In the genomic region with DNA sequence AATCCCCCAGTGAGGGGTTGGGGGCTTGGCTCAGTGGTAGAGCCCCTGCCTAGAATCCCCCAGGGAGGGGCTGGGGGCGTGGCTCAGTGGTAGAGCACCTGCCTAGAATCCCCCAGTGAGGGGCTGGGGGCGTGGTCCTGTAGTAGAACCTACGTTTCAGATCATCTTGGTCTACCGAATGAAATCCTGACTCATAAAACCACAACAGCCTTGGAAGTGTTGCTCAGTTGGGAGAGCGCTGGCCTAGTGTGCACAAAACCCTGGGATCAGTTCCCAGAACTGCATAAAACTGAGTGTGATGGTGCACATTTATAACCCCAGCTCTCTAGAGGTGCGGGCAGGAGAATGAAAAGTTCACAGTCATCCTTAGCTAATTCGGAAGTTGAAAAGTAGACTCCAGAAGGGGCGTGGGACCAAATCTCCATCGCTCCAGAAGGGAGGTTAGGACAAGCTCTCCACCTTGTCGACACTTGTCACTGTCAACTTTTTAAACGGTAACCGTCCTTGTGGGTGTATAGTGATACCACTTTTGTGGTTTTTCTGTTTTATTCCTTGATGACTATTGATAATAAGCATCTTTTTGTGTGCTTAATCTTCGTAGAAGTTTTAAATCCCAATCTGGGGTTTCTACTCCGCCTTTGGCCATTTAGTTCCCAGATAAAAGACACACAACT, we compare ENCODE assay signal across 1 mouse cellular context.
A peak's percentile ranks its signal among the peaks of the same experiment; 100 is the strongest.
TF ChIP-seq lines count a peak whose summit lies in the region.

No protein-coding gene starts in this region.

TF ChIP-seq in MEL, 35 proteins besides CTCF, POLR2A, EP300 and RAD21:
- no peak for TF ChIP-seq JUND (IDR thresholded peaks at IDR 0.05; ENCODE audit: low read depth, low read length)
- TF ChIP-seq MYC (IDR thresholded peaks at IDR 0.05; ENCODE audit: low read depth, low read length): no peak
- no peak; the same call in 1 of the 2 replicates for TF ChIP-seq RCOR1 (IDR thresholded peaks at IDR 0.05; ENCODE audit: low read depth, low read length)
- TF ChIP-seq NELFE (IDR thresholded peaks at IDR 0.05; ENCODE audit: low read depth, low read length): no peak; the same call in 1 of the 2 replicates
- peak; percentile 73 for TF ChIP-seq ETS1 (IDR thresholded peaks at IDR 0.05; ENCODE audit: low read depth, low read length)
- no peak for TF ChIP-seq KAT2A (conservative IDR thresholded peaks at IDR 0.05; ENCODE audit: low read depth, low read length)
- TF ChIP-seq POLR2AphosphoS2 (IDR thresholded peaks at IDR 0.05; ENCODE audit: low read length): no peak
- no peak for TF ChIP-seq ZMIZ1 (IDR thresholded peaks at IDR 0.05; ENCODE audit: low read depth, low read length)
- peak; percentile 45 for TF ChIP-seq TAL1 (IDR thresholded peaks at IDR 0.05; ENCODE audit: low read length)
- TF ChIP-seq GABPA (IDR thresholded peaks at IDR 0.05; ENCODE audit: low read depth, low read length): no peak
- TF ChIP-seq MEF2A (IDR thresholded peaks at IDR 0.05; ENCODE audit: extremely low read depth, insufficient replicate concordance, low read depth, low read length, poor library complexity, severe bottlenecking): no peak
- no peak for TF ChIP-seq POLR2AphosphoS5 (IDR thresholded peaks at IDR 0.05; ENCODE audit: borderline replicate concordance, low read depth, low read length)
- TF ChIP-seq TBP (IDR thresholded peaks at IDR 0.05; ENCODE audit: low read depth, low read length): no peak
- no peak for TF ChIP-seq E2F4 (IDR thresholded peaks at IDR 0.05; ENCODE audit: borderline replicate concordance, low read depth, low read length)
- TF ChIP-seq USF1 (IDR thresholded peaks at IDR 0.05; ENCODE audit: low read depth, low read length): no peak
- TF ChIP-seq USF2 (IDR thresholded peaks at IDR 0.05; ENCODE audit: borderline replicate concordance in 1 of 2, insufficient read depth in 1 of 2, low read depth in 1 of 2, low read length in 2 of 2): no peak
- TF ChIP-seq UBTF (IDR thresholded peaks at IDR 0.05; ENCODE audit: borderline replicate concordance, insufficient read depth, low read depth, low read length): no peak
- peak; percentile 70 for TF ChIP-seq GATA1 (IDR thresholded peaks at IDR 0.05; ENCODE audit: low read depth, low read length)
- TF ChIP-seq ZKSCAN1 (IDR thresholded peaks at IDR 0.05; ENCODE audit: low read depth, low read length): no peak
- no peak for TF ChIP-seq MAZ (IDR thresholded peaks at IDR 0.05; ENCODE audit: low read depth, low read length)
- TF ChIP-seq NRF1 (IDR thresholded peaks at IDR 0.05; ENCODE audit: insufficient read depth, low read depth, low read length, poor library complexity, severe bottlenecking): no peak
- TF ChIP-seq CHD1 (IDR thresholded peaks at IDR 0.05; ENCODE audit: low read depth, low read length): no peak
- TF ChIP-seq MAFK (IDR thresholded peaks at IDR 0.05; ENCODE audit: borderline replicate concordance, low read depth, low read length): no peak; the same call in 1 of the 2 replicates
- TF ChIP-seq SIN3A (IDR thresholded peaks at IDR 0.05; ENCODE audit: low read length): peak; percentile 25
- TF ChIP-seq MXI1 (IDR thresholded peaks at IDR 0.05; ENCODE audit: low read depth, low read length): no peak
- no peak for TF ChIP-seq HCFC1 (IDR thresholded peaks at IDR 0.05; ENCODE audit: low read depth, low read length)
- TF ChIP-seq ZNF384 (IDR thresholded peaks at IDR 0.05; ENCODE audit: low read depth, low read length): no peak
- peak; percentile 68 for TF ChIP-seq TCF12 (IDR thresholded peaks at IDR 0.05; ENCODE audit: low read depth, low read length)
- peak; percentile 88 for TF ChIP-seq MYB (IDR thresholded peaks at IDR 0.05; ENCODE audit: low read depth, low read length)
- no peak for TF ChIP-seq ZC3H11A (IDR thresholded peaks at IDR 0.05; ENCODE audit: low read depth, low read length)
- TF ChIP-seq CHD2 (IDR thresholded peaks at IDR 0.05; ENCODE audit: low read length): no peak
- no peak for TF ChIP-seq ELF1 (IDR thresholded peaks at IDR 0.05; ENCODE audit: low read depth, low read length)
- no peak for TF ChIP-seq BHLHE40 (IDR thresholded peaks at IDR 0.05; ENCODE audit: borderline replicate concordance, low read depth, low read length)
- no peak for TF ChIP-seq MAX (IDR thresholded peaks at IDR 0.05; ENCODE audit: low read length)
- no peak for TF ChIP-seq SMC3 (IDR thresholded peaks at IDR 0.05; ENCODE audit: low read depth, low read length)
